In genomic region chr3:148854306-148854910, GRCm38 (mm10) we compare ENCODE assay signal across 13 mouse cellular contexts.
A peak's percentile ranks its signal among the peaks of the same experiment; 100 is the strongest.
DNase-seq lines count a peak whose midpoint lies in the region; ATAC-seq and TF ChIP-seq lines count a peak whose summit lies in the region.
"Had no signal": no experiment of that assay in that cellular context is flagged by ENCODE, and none has a peak within 500 bp of the region (broad histone marks: within the 10 kb centered on the region; RNA-seq: fewer than 3 reads in every experiment).

No protein-coding gene starts in this region.

- H3K9ac ChIP-seq in intestine, embryonic 14.5 days (ENCODE audit: low read length) = no peak overlapping the region
- H3K9ac ChIP-seq in intestine, postnatal 0 days (ENCODE audit: low read depth, low read length) = no peak overlapping the region
- no peak overlapping the region for H3K9ac ChIP-seq in forebrain, embryonic 16.5 days (replicated peaks; ENCODE audit: low read depth, low read length)
- H3K9ac ChIP-seq in midbrain, embryonic 12.5 days (replicated peaks) = peak overlapping the region; percentile 34; the same call in 1 of the 2 replicates
- H3K9ac ChIP-seq: embryonic facial prominence, embryonic 15.5 days; liver, embryonic 12.5 days had no signal

- 35% methylated on average over 12 of the region's 12 CpGs for WGBS in intestine, embryonic 14.5 days
- WGBS in intestine, postnatal 0 days = 52% methylated on average over 12 of the region's 12 CpGs
- WGBS in forebrain, embryonic 16.5 days = 11% methylated on average over 12 of the region's 12 CpGs
- 12% methylated on average over 12 of the region's 12 CpGs for WGBS in midbrain, embryonic 12.5 days

- DNase-seq in intestine, embryonic 14.5 days (ENCODE audit: low spot score) = peak; percentile 49
- peak; percentile 36 for DNase-seq in retina, postnatal 1 day
- no peak for DNase-seq in kidney, postnatal 10 days
- DNase-seq in MN1 (ENCODE audit: low spot score) = no peak
- DNase-seq in liver = no peak
- DNase-seq: spleen, adult 18-20 months had no signal

- H3K36me3 ChIP-seq in intestine, embryonic 14.5 days (ENCODE audit: control insufficient read depth, insufficient read depth, low read length) = peaks cover 58% of the 10 kb centered on the region
- peaks cover 27% of the 10 kb centered on the region for H3K36me3 ChIP-seq in intestine, postnatal 0 days (ENCODE audit: control insufficient read depth, insufficient read depth)
- H3K36me3 ChIP-seq in forebrain, embryonic 16.5 days (ENCODE audit: control insufficient read depth, insufficient read depth) = peaks cover 9% of the 10 kb centered on the region; the same call in 1 of the 2 replicates
- peaks cover 34% of the 10 kb centered on the region for H3K36me3 ChIP-seq in midbrain, embryonic 12.5 days

- no peak overlapping the region for H3K27ac ChIP-seq in intestine, embryonic 14.5 days (ENCODE audit: low read depth)
- H3K27ac ChIP-seq in intestine, postnatal 0 days (ENCODE audit: low read depth, low read length) = no peak overlapping the region
- H3K27ac ChIP-seq in forebrain, embryonic 16.5 days (ENCODE audit: low read length) = no peak overlapping the region
- 0 out of 2 replicates have a peak overlapping the region, but pooled peaks have one; percentile 39 for H3K27ac ChIP-seq in midbrain, embryonic 12.5 days (replicated peaks)
- H3K27ac ChIP-seq: embryonic facial prominence, embryonic 15.5 days; kidney, postnatal 0 days; liver, embryonic 12.5 days; macrophage had no signal

- H3K4me3 ChIP-seq in intestine, embryonic 14.5 days (ENCODE audit: low read depth, low read length) = no peak overlapping the region
- no peak overlapping the region for H3K4me3 ChIP-seq in intestine, postnatal 0 days (ENCODE audit: low read depth, low read length)
- H3K4me3 ChIP-seq in forebrain, embryonic 16.5 days (replicated peaks; ENCODE audit: low read length) = no peak overlapping the region
- H3K4me3 ChIP-seq in midbrain, embryonic 12.5 days = peak overlapping the region; percentile 14; the same call in 1 of the 2 replicates
- H3K4me3 ChIP-seq: embryonic facial prominence, embryonic 15.5 days; liver, embryonic 12.5 days had no signal

- no peak for TF ChIP-seq CTCF in intestine, postnatal 0 days (IDR thresholded peaks at IDR 0.05; ENCODE audit: low read depth)

- ATAC-seq in intestine, embryonic 14.5 days (replicated peaks; ENCODE audit: low FRiP score, low TSS enrichment, low read depth) = no peak
- no peak for ATAC-seq in intestine, postnatal 0 days
- ATAC-seq in forebrain, embryonic 16.5 days = peak; percentile 65
- peak; percentile 50 for ATAC-seq in midbrain, embryonic 12.5 days (ENCODE audit: low FRiP score, low read depth)
- ATAC-seq: liver, embryonic 12.5 days had no signal

- peaks cover 9% of the 10 kb centered on the region; the same call in 1 of the 2 replicates for H3K4me1 ChIP-seq in intestine, embryonic 14.5 days (replicated peaks; ENCODE audit: control insufficient read depth, insufficient read depth, low read length)
- H3K4me1 ChIP-seq in intestine, postnatal 0 days (replicated peaks; ENCODE audit: control insufficient read depth, insufficient read depth, low read length) = no peaks in the 10 kb centered on the region
- H3K4me1 ChIP-seq in forebrain, embryonic 16.5 days (replicated peaks; ENCODE audit: control insufficient read depth, insufficient read depth, low read length) = peaks cover 18% of the 10 kb centered on the region
- H3K4me1 ChIP-seq in midbrain, embryonic 12.5 days = peaks cover 26% of the 10 kb centered on the region

- H3K4me2 ChIP-seq in intestine, embryonic 14.5 days (ENCODE audit: low read length) = 0 out of 2 replicates have a peak overlapping the region, but pooled peaks have one; percentile 15
- no peak overlapping the region for H3K4me2 ChIP-seq in intestine, postnatal 0 days (replicated peaks; ENCODE audit: low read depth)
- peak overlapping the region; percentile 20 for H3K4me2 ChIP-seq in forebrain, embryonic 16.5 days (ENCODE audit: low read length)
- H3K4me2 ChIP-seq in midbrain, embryonic 12.5 days (replicated peaks) = peak overlapping the region; percentile 45
- H3K4me2 ChIP-seq: embryonic facial prominence, embryonic 15.5 days; liver, embryonic 12.5 days had no signal

- H3K27me3 ChIP-seq in intestine, embryonic 14.5 days (replicated peaks; ENCODE audit: control insufficient read depth, insufficient read depth, low read length) = no peaks in the 10 kb centered on the region
- no peaks in the 10 kb centered on the region for H3K27me3 ChIP-seq in intestine, postnatal 0 days (replicated peaks; ENCODE audit: control insufficient read depth, insufficient read depth, low read length)
- no peaks in the 10 kb centered on the region for H3K27me3 ChIP-seq in forebrain, embryonic 16.5 days (replicated peaks; ENCODE audit: control insufficient read depth, insufficient read depth, low read length)
- no peaks in the 10 kb centered on the region for H3K27me3 ChIP-seq in midbrain, embryonic 12.5 days
- H3K27me3 ChIP-seq: embryonic facial prominence, embryonic 15.5 days; liver, embryonic 12.5 days had no signal

- no peaks in the 10 kb centered on the region for H3K9me3 ChIP-seq in intestine, embryonic 14.5 days (ENCODE audit: control insufficient read depth, low read length)
- no peaks in the 10 kb centered on the region for H3K9me3 ChIP-seq in intestine, postnatal 0 days (ENCODE audit: control insufficient read depth)
- H3K9me3 ChIP-seq in forebrain, embryonic 16.5 days (ENCODE audit: control insufficient read depth, low read length) = no peaks in the 10 kb centered on the region
- no peaks in the 10 kb centered on the region for H3K9me3 ChIP-seq in midbrain, embryonic 12.5 days
- H3K9me3 ChIP-seq: embryonic facial prominence, embryonic 15.5 days; liver, embryonic 12.5 days had no signal

Comparison
In these comparisons a context has a peak if more than half of its experiments do, and no peak if none do; other contexts are left out.
1. ATAC-seq: peak in forebrain, embryonic 16.5 days (single experiment) and midbrain, embryonic 12.5 days (single experiment); none in intestine, embryonic 14.5 days (single experiment) and intestine, postnatal 0 days (single experiment).
2. DNase-seq: peak in intestine, embryonic 14.5 days (single experiment) and retina, postnatal 1 day (single experiment); none in kidney, postnatal 10 days (single experiment), MN1 (single experiment) and liver (single experiment).